18 mouse cellular contexts compared by ENCODE assay signal in the genomic region with DNA sequence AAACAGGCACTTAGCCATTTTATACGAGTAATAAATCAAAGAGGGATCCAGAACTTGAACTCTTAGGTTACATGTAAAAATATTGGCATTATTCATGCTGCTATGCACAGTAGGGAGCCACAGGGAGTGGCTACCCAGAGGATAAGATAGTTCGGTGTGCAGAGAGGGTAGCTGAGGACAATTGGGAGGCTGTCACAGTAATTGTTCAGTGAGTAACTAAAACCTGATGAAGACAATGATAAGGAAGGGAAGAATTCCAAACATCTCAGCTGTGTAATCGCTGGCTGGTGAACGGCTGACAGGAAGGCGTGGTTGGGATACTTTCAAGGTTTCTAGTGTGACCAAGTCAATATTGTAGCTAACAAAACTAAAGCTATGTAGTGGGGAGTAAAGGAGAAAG. TPM values are rescaled to one million over a fixed set of nuclear protein-coding genes. Genes with fewer than 3 reads are reported as not detected.
DNase-seq lines count a peak whose midpoint lies in the region; ATAC-seq and TF ChIP-seq lines count a peak whose summit lies in the region.
"Had no signal": no experiment of that assay in that cellular context is flagged by ENCODE, and none has a peak within 500 bp of the region (broad histone marks: within the 10 kb centered on the region; RNA-seq: fewer than 3 reads in every experiment).

No protein-coding gene starts in this region.

- peaks cover 10 to 16% of the 10 kb centered on the region in 2 experiments for H3K4me1 ChIP-seq in MEL (ENCODE audit: control insufficient read depth in 1 of 2, insufficient read depth in 2 of 2, low read length in 2 of 2)
- 0 out of 2 replicates have a peak, but pooled peaks cover 2% of the 10 kb centered on the region for H3K4me1 ChIP-seq in kidney, embryonic 15.5 days
- H3K4me1 ChIP-seq: embryonic facial prominence, embryonic 12.5 days had no signal

- peaks cover 7% of the 10 kb centered on the region for H3K79me2 ChIP-seq in MEL (ENCODE audit: control insufficient read depth, insufficient read depth, low read length, poor library complexity)

- peak overlapping the region in 1 of 2 experiments; percentile 21; a peak in 1 of 4 replicates for H3K4me3 ChIP-seq in MEL (ENCODE audit: control insufficient read depth in 1 of 2, insufficient read depth in 1 of 2, low read depth in 2 of 2, low read length in 2 of 2)
- H3K4me3 ChIP-seq in kidney, embryonic 15.5 days (replicated peaks): no peak overlapping the region
- H3K4me3 ChIP-seq: embryonic facial prominence, embryonic 12.5 days; forebrain, embryonic 10.5 days; neural tube, embryonic 15.5 days had no signal

- no peak overlapping the region for H3K9ac ChIP-seq in MEL (ENCODE audit: control insufficient read depth, low read depth, low read length, poor library complexity, severe bottlenecking)
- no peak overlapping the region for H3K9ac ChIP-seq in kidney, embryonic 15.5 days
- H3K9ac ChIP-seq: embryonic facial prominence, embryonic 12.5 days; neural tube, embryonic 15.5 days had no signal

- TF ChIP-seq CTCF in MEL (IDR thresholded peaks at IDR 0.05 in 2 of 3, conservative IDR thresholded peaks at IDR 0.05 in 1 of 3; ENCODE audit: control insufficient read depth in 1 of 3, insufficient read depth in 1 of 3, low read depth in 2 of 3, low read length in 3 of 3, poor library complexity in 1 of 3, severe bottlenecking in 1 of 3): no peak

- peak; percentile 93 for DNase-seq in heart, adult 11 months
- DNase-seq in heart, postnatal 4 days: no peak
- peak; percentile 74 for DNase-seq in 3T3-L1 (ENCODE audit: low read depth, low spot score)
- peak; percentile 54 for DNase-seq in MEL (ENCODE audit: low read depth, low spot score)
- peak; percentile 18 for DNase-seq in lung, postnatal 14 days
- DNase-seq in gastrocnemius, postnatal 36 days: no peak
- DNase-seq: cerebellum, adult 9-10 months; spleen, adult 18-20 months had no signal

- TF ChIP-seq RAD21 in MEL (IDR thresholded peaks at IDR 0.05; ENCODE audit: low read depth, low read length): no peak

- peaks cover 0 to 18% of the 10 kb centered on the region in 2 experiments; a peak in 2 of 4 replicates for H3K36me3 ChIP-seq in MEL (ENCODE audit: control insufficient read depth in 1 of 2, insufficient read depth in 2 of 2, low read length in 2 of 2)
- no peaks in the 10 kb centered on the region for H3K36me3 ChIP-seq in kidney, embryonic 15.5 days
- H3K36me3 ChIP-seq: embryonic facial prominence, embryonic 12.5 days; forebrain, embryonic 10.5 days; neural tube, embryonic 15.5 days had no signal

- intact Hi-C loops in gastrocnemius, postnatal 36 days (cut with DNase I): no loop called here

- no peaks in the 10 kb centered on the region for H3K9me3 ChIP-seq in MEL (replicated peaks; ENCODE audit: insufficient read depth, low read length)
- H3K9me3 ChIP-seq in kidney, embryonic 15.5 days (replicated peaks): no peaks in the 10 kb centered on the region
- H3K9me3 ChIP-seq: embryonic facial prominence, embryonic 12.5 days; forebrain, embryonic 10.5 days; neural tube, embryonic 15.5 days had no signal

- TF ChIP-seq POLR2A in MEL (IDR thresholded peaks at IDR 0.05; ENCODE audit: control insufficient read depth in 1 of 2, insufficient read depth in 1 of 2, low read depth in 1 of 2, low read length in 2 of 2, poor library complexity in 1 of 2): no peak

- WGBS in kidney, embryonic 15.5 days: 30% methylated on average over 5 of the region's 5 CpGs

- TF ChIP-seq EP300 in MEL (IDR thresholded peaks at IDR 0.05; ENCODE audit: low read depth in 1 of 2, low read length in 2 of 2): peak; percentile 62 to 65; a peak in 3 of 4 replicates

- ATAC-seq in kidney, embryonic 15.5 days (replicated peaks; ENCODE audit: low FRiP score): no peak

- no peaks in the 10 kb centered on the region for H3K27me3 ChIP-seq in MEL (ENCODE audit: control insufficient read depth in 1 of 2, insufficient read depth in 2 of 2, low read length in 2 of 2)
- no peaks in the 10 kb centered on the region for H3K27me3 ChIP-seq in kidney, embryonic 15.5 days
- H3K27me3 ChIP-seq: embryonic facial prominence, embryonic 12.5 days; neural tube, embryonic 15.5 days had no signal

- no peak overlapping the region for H3K27ac ChIP-seq in MEL (ENCODE audit: control insufficient read depth, low read depth, low read length)
- no peak overlapping the region for H3K27ac ChIP-seq in kidney, embryonic 15.5 days
- H3K27ac ChIP-seq: embryonic facial prominence, embryonic 12.5 days; forebrain, embryonic 10.5 days; macrophage; neural tube, embryonic 15.5 days had no signal

- no peak overlapping the region for H3K4me2 ChIP-seq in kidney, embryonic 15.5 days
- H3K4me2 ChIP-seq: embryonic facial prominence, embryonic 12.5 days; liver, embryonic 11.5 days; neural tube, embryonic 15.5 days had no signal

TF ChIP-seq in MEL, 35 proteins besides CTCF, POLR2A, EP300 and RAD21:
- TF ChIP-seq GATA1 (IDR thresholded peaks at IDR 0.05; ENCODE audit: low read depth, low read length) (peak; percentile 34), ZNF384 (IDR thresholded peaks at IDR 0.05; ENCODE audit: low read depth, low read length) (no peak), SIN3A (IDR thresholded peaks at IDR 0.05; ENCODE audit: low read length) (peak; percentile 59), UBTF (IDR thresholded peaks at IDR 0.05; ENCODE audit: borderline replicate concordance, insufficient read depth, low read depth, low read length) (no peak), ETS1 (IDR thresholded peaks at IDR 0.05; ENCODE audit: low read depth, low read length) (peak; percentile 90), POLR2AphosphoS2 (IDR thresholded peaks at IDR 0.05; ENCODE audit: low read length) (no peak)

RNA-seq across cellular contexts. Expression of gene Sec62, which starts 4.1 kb away (rescaled TPM):
- total RNA-seq in heart, postnatal 4 days (2021): 10 to 100 TPM; 37.6 to 38.0 TPM
- total RNA-seq in MEL (2012; rRNA removed): 32.8 and 35.6 TPM in 2 replicates
- polyA plus RNA-seq in MEL (2012; ENCODE audit: insufficient read depth in 1 of 2, insufficient read length in 2 of 2, low read depth in 1 of 2, low replicate concordance in 2 of 2, missing spikeins in 1 of 2): 100 to 1,000 TPM in 1 of 2 experiments, 10 to 100 TPM in 1; 75.4 to 171 TPM
- 90.5 and 106 TPM in 2 replicates for polyA plus RNA-seq in kidney, embryonic 15.5 days (2015; fragmentation: Nextera tagmentation; extraction: Ambion mirVana)
- 10 to 100 TPM; 24.9 to 35.3 TPM for total RNA-seq in gastrocnemius, postnatal 36 days (2021)

RNA-seq across cellular contexts. Expression of gene Samd7, which starts 42.4 kb away (rescaled TPM):
- total RNA-seq in heart, postnatal 4 days (2021): not detected
- total RNA-seq in MEL (2012; rRNA removed): not detected in 2 replicates
- not detected for polyA plus RNA-seq in MEL (2012; ENCODE audit: insufficient read depth in 1 of 2, insufficient read length in 2 of 2, low read depth in 1 of 2, low replicate concordance in 2 of 2, missing spikeins in 1 of 2)
- not detected in 2 replicates for polyA plus RNA-seq in kidney, embryonic 15.5 days (2015; fragmentation: Nextera tagmentation; extraction: Ambion mirVana)
- total RNA-seq in gastrocnemius, postnatal 36 days (2021): not detected
- total RNA-seq: CH12.LX; granulocyte monocyte progenitor cell, adult 5-6 weeks; heart, postnatal 25 days had no signal
- polyA plus RNA-seq: embryonic facial prominence, embryonic 12.5 days; forebrain, embryonic 10.5 days; kidney, embryonic 16.5 days; liver, embryonic 11.5 days; macrophage; neural tube, embryonic 15.5 days had no signal

Comparison
In these comparisons a context has a peak if more than half of its experiments do, and no peak if none do; other contexts are left out.
1. DNase-seq: peak in heart, adult 11 months (single experiment), 3T3-L1 (single experiment), MEL (single experiment) and lung, postnatal 14 days (single experiment); none in heart, postnatal 4 days (single experiment) and gastrocnemius, postnatal 36 days (0 of 2).